Mouse (Mus musculus) erythroblast, embryonic 14.5 days (primary cell): ENCODE data around the gene Cacna1s.

Experiments used
- GATA1 ChIP-seq: IDR thresholded peaks from 2 replicates; pipeline ENCODE4 v1.6.1; 2012; ENCODE audit warnings: low read length, inconsistent platforms, mixed read lengths
- TAL1 ChIP-seq: IDR thresholded peaks from 3 replicates; pipeline ENCODE4 v1.6.1; 2012; ENCODE audit warnings: low read length, inconsistent platforms, mixed read lengths

DNA sequence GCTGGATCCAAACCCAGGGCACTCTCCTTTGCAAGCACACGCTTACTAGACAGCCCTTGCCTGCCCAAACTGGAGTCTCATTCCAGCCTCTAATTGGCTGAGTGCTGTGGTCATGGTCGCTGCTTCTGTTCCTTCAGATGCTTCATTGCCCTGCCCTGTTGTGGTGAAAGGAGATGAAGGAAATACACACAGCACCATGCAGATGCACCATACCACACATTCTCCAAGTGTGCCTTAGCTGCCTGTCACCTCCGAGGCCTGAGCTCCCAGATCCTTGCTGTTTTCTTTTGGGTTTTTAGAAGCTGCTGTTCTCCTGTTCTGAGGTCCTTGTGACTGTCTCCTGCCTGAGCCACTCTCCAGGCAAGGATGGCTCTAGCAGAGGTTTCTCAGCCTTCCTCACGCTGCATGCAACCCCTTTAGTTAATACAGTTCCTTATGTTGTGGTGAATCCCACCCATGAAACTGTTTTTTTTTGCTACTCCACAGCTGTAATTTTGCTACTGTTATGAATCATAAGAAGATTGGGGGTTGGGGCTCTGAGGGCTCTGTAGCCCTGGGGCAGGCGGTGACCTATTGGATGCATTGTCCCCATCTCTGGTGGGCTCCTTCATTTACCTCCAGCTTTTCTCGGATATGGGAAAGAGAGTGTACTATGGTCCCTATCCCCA, 83.4 kb downstream of the Cacna1s start:
- TF ChIP-seq TAL1 (no peak), GATA1 (no peak)
